Mouse (Mus musculus) testis, adult 2 months (tissue): Measurements from ENCODE around the gene Klhl32.

Experiments
- CTCF ChIP-seq: fragments of 200-500 bp; IDR thresholded peaks from 2 replicates; pipeline ENCODE4 v1.5.1; 2012; ENCODE audit warnings: low read depth, mild to moderate bottlenecking, inconsistent platforms, low read length, moderate library complexity; ENCODE audit not compliant: control insufficient read depth, insufficient read depth, insufficient replicate concordance
- POLR2A ChIP-seq: fragments of 200-500 bp; IDR thresholded peaks from 2 replicates; pipeline ENCODE4 v1.6.1; 2012; ENCODE audit warnings: low read depth, mild to moderate bottlenecking, inconsistent platforms, low read length, moderate library complexity; ENCODE audit not compliant: control insufficient read depth

DNA sequence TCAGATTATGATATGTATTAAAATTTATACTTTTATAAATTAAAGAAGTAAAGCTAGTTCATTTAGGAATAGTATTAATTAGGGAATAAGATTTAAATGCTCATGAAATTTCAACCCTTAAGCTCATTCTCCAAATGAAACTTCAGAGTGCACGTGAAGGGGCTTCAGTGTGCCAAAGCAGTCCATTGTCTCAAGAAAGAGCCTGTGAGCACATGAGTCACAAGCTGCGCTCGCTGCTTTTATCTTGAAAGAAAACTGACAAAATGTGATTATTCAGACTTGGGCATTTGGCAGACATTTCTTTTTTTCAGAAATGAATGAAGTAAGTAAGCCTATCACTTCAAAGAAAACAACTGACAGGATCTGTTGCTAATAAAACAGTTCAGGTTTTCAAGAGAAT lies 266.9 kb downstream of the Klhl32 start:
- TF ChIP-seq CTCF (no peak), POLR2A (no peak)
